Mouse (Mus musculus): Measurements from ENCODE around the gene Ankrd23. TPM values are rescaled to one million over a fixed set of nuclear protein-coding genes. Genes with fewer than 3 reads are reported as not detected.
A peak's percentile ranks its signal among the peaks of the same experiment; 100 is the strongest.

Ankrd23 gene
- polyA plus RNA-seq, 1 experiment from 2014 or later = 13.6 TPM

GRCm38 (mm10) chr1:36524058-36524457, 12.6 kb downstream of the Ankrd23 start:
- Histone ChIP-seq H3K4me3 (ENCODE audit: low read depth, low read length) (no peak overlapping the region), H3K9ac (ENCODE audit: low read depth, low read length) (no peak overlapping the region), H3K27ac (ENCODE audit: low read depth, low read length) (no peak overlapping the region), H3K9me3 (replicated peaks; ENCODE audit: control insufficient read depth, low read length) (no peaks in the 10 kb centered on the region), H3K36me3 (ENCODE audit: control insufficient read depth, insufficient read depth, low read length) (peaks cover 26% of the 10 kb centered on the region), H3K4me1 (ENCODE audit: control insufficient read depth, insufficient read depth, low read length) (no peaks in the 10 kb centered on the region), H3K27me3 (ENCODE audit: control insufficient read depth, insufficient read depth, low read length) (no peaks in the 10 kb centered on the region), H3K4me2 (no peak overlapping the region)
- no peak for ATAC-seq (replicated peaks; ENCODE audit: insufficient number of reproducible peaks, low FRiP score, low TSS enrichment)
- 77% methylated on average over 5 of the region's 5 CpGs for WGBS (ENCODE audit: insufficient replicate concordance)

- no peak overlapping the region; the same call in 1 of the 2 replicates for H3K27ac ChIP-seq (ENCODE audit: low read depth, low read length)
- 79% methylated on average over 9 of the region's 9 CpGs for WGBS (ENCODE audit: insufficient replicate concordance)
- no peaks in the 10 kb centered on the region for H3K9me3 ChIP-seq (replicated peaks; ENCODE audit: control insufficient read depth, low read length)
- peaks cover 28% of the 10 kb centered on the region for H3K36me3 ChIP-seq (ENCODE audit: control insufficient read depth, insufficient read depth, low read length)
- H3K27me3 ChIP-seq (ENCODE audit: control insufficient read depth, insufficient read depth, low read length) = no peaks in the 10 kb centered on the region
- H3K4me2 ChIP-seq = no peak overlapping the region
- no peak overlapping the region for H3K9ac ChIP-seq (ENCODE audit: low read depth, low read length)
- H3K4me3 ChIP-seq (ENCODE audit: low read depth, low read length) = no peak overlapping the region
- no peaks in the 10 kb centered on the region for H3K4me1 ChIP-seq (ENCODE audit: control insufficient read depth, insufficient read depth, low read length)
- no peak; the same call in 1 of the 2 replicates for ATAC-seq (replicated peaks; ENCODE audit: insufficient number of reproducible peaks, low FRiP score, low TSS enrichment)
Measured at GRCm38 (mm10) chr1:36523332-36524013, 13.2 kb downstream of the Ankrd23 start.

GRCm38 (mm10) chr1:36522210-36522609, 14.5 kb downstream of the Ankrd23 start:
- Histone ChIP-seq H3K9ac (ENCODE audit: low read depth, low read length) (no peak overlapping the region), H3K27me3 (ENCODE audit: control insufficient read depth, insufficient read depth, low read length) (no peaks in the 10 kb centered on the region), H3K9me3 (replicated peaks; ENCODE audit: control insufficient read depth, low read length) (no peaks in the 10 kb centered on the region), H3K4me3 (ENCODE audit: low read depth, low read length) (no peak overlapping the region), H3K4me2 (no peak overlapping the region), H3K27ac (ENCODE audit: low read depth, low read length) (no peak overlapping the region), H3K36me3 (ENCODE audit: control insufficient read depth, insufficient read depth, low read length) (peaks cover 28% of the 10 kb centered on the region), H3K4me1 (ENCODE audit: control insufficient read depth, insufficient read depth, low read length) (peaks cover 3% of the 10 kb centered on the region; the same call in 1 of the 2 replicates)
- ATAC-seq (replicated peaks; ENCODE audit: insufficient number of reproducible peaks, low FRiP score, low TSS enrichment) = no peak
- WGBS (ENCODE audit: insufficient replicate concordance) = 91% methylated on average over 7 of the region's 7 CpGs

GRCm38 (mm10) chr1:36519626-36520025, 17.1 kb downstream of the Ankrd23 start:
- H3K4me3 ChIP-seq (ENCODE audit: low read depth, low read length) = no peak overlapping the region
- ATAC-seq (replicated peaks; ENCODE audit: insufficient number of reproducible peaks, low FRiP score, low TSS enrichment) = no peak
- no peak overlapping the region for H3K4me2 ChIP-seq
- WGBS (ENCODE audit: insufficient replicate concordance) = 74% methylated on average over 11 of the region's 11 CpGs
- H3K9ac ChIP-seq (ENCODE audit: low read depth, low read length) = no peak overlapping the region
- no peaks in the 10 kb centered on the region for H3K9me3 ChIP-seq (replicated peaks; ENCODE audit: control insufficient read depth, low read length)
- no peak overlapping the region for H3K27ac ChIP-seq (ENCODE audit: low read depth, low read length)
- peaks cover 6% of the 10 kb centered on the region for H3K4me1 ChIP-seq (ENCODE audit: control insufficient read depth, insufficient read depth, low read length)
- peaks cover 22% of the 10 kb centered on the region for H3K36me3 ChIP-seq (ENCODE audit: control insufficient read depth, insufficient read depth, low read length)
- H3K27me3 ChIP-seq (ENCODE audit: control insufficient read depth, insufficient read depth, low read length) = no peaks in the 10 kb centered on the region

- H3K27ac ChIP-seq (ENCODE audit: low read depth, low read length) = no peak overlapping the region
- no peaks in the 10 kb centered on the region for H3K9me3 ChIP-seq (replicated peaks; ENCODE audit: control insufficient read depth, low read length)
- H3K36me3 ChIP-seq (ENCODE audit: control insufficient read depth, insufficient read depth, low read length) = peaks cover 18% of the 10 kb centered on the region
- WGBS (ENCODE audit: insufficient replicate concordance) = 88% methylated on average over 3 of the region's 3 CpGs
- peaks cover 9% of the 10 kb centered on the region for H3K4me1 ChIP-seq (ENCODE audit: control insufficient read depth, insufficient read depth, low read length)
- no peak overlapping the region for H3K4me2 ChIP-seq
- H3K9ac ChIP-seq (ENCODE audit: low read depth, low read length) = no peak overlapping the region
- no peak overlapping the region for H3K4me3 ChIP-seq (ENCODE audit: low read depth, low read length)
- ATAC-seq (replicated peaks; ENCODE audit: insufficient number of reproducible peaks, low FRiP score, low TSS enrichment) = no peak
- no peaks in the 10 kb centered on the region for H3K27me3 ChIP-seq (ENCODE audit: control insufficient read depth, insufficient read depth, low read length)
Measured at GRCm38 (mm10) chr1:36518259-36518658, 18.4 kb downstream of the Ankrd23 start.

- H3K9ac ChIP-seq (ENCODE audit: low read depth, low read length) = no peak overlapping the region
- H3K36me3 ChIP-seq (ENCODE audit: control insufficient read depth, insufficient read depth, low read length) = no peaks in the 10 kb centered on the region
- 47% methylated on average over 2 of the region's 2 CpGs for whole genome bisulfite sequencing (ENCODE audit: insufficient replicate concordance)
- H3K4me3 ChIP-seq (ENCODE audit: low read depth, low read length) = peak overlapping the region; percentile 98
- peak overlapping the region; percentile 97 for H3K4me2 ChIP-seq
- no peak overlapping the region for H3K27ac ChIP-seq (ENCODE audit: low read depth, low read length)
- no peaks in the 10 kb centered on the region for H3K27me3 ChIP-seq (ENCODE audit: control insufficient read depth, insufficient read depth, low read length)
- peaks cover 13% of the 10 kb centered on the region for H3K4me1 ChIP-seq (ENCODE audit: control insufficient read depth, insufficient read depth, low read length)
- ATAC-seq (replicated peaks; ENCODE audit: insufficient number of reproducible peaks, low FRiP score, low TSS enrichment) = no peak
- H3K9me3 ChIP-seq (replicated peaks; ENCODE audit: control insufficient read depth, low read length) = no peaks in the 10 kb centered on the region
Measured at GRCm38 (mm10) chr1:36513718-36514117, 23.0 kb downstream of the Ankrd23 start.

- Histone ChIP-seq H3K9ac (ENCODE audit: low read depth, low read length) (peak overlapping the region; percentile 90; the same call in 1 of the 2 replicates), H3K9me3 (replicated peaks; ENCODE audit: control insufficient read depth, low read length) (no peaks in the 10 kb centered on the region), H3K27me3 (ENCODE audit: control insufficient read depth, insufficient read depth, low read length) (no peaks in the 10 kb centered on the region), H3K4me2 (peak overlapping the region; percentile 97), H3K4me1 (ENCODE audit: control insufficient read depth, insufficient read depth, low read length) (peaks cover 12% of the 10 kb centered on the region), H3K27ac (ENCODE audit: low read depth, low read length) (no peak overlapping the region), H3K4me3 (ENCODE audit: low read depth, low read length) (peak overlapping the region; percentile 98), H3K36me3 (ENCODE audit: control insufficient read depth, insufficient read depth, low read length) (no peaks in the 10 kb centered on the region)
- no peak for ATAC-seq (replicated peaks; ENCODE audit: insufficient number of reproducible peaks, low FRiP score, low TSS enrichment)
- WGBS (ENCODE audit: insufficient replicate concordance) = 15% methylated on average over 1 of the region's 1 CpGs
Measured at GRCm38 (mm10) chr1:36513310-36513709, 23.4 kb downstream of the Ankrd23 start.

GRCm38 (mm10) chr1:36512966-36513280, 23.8 kb downstream of the Ankrd23 start:
- WGBS (ENCODE audit: insufficient replicate concordance) = under 1% methylated on average over 16 of the region's 16 CpGs
- peak overlapping the region; percentile 99 for H3K27ac ChIP-seq (ENCODE audit: low read depth, low read length)
- ATAC-seq (replicated peaks; ENCODE audit: insufficient number of reproducible peaks, low FRiP score, low TSS enrichment) = no peak
- peak overlapping the region; percentile 90 for H3K9ac ChIP-seq (ENCODE audit: low read depth, low read length)
- H3K9me3 ChIP-seq (replicated peaks; ENCODE audit: control insufficient read depth, low read length) = no peaks in the 10 kb centered on the region
- peak overlapping the region; percentile 97 for H3K4me2 ChIP-seq
- H3K4me3 ChIP-seq (ENCODE audit: low read depth, low read length) = peak overlapping the region; percentile 98
- no peaks in the 10 kb centered on the region for H3K36me3 ChIP-seq (ENCODE audit: control insufficient read depth, insufficient read depth, low read length)
- H3K4me1 ChIP-seq (ENCODE audit: control insufficient read depth, insufficient read depth, low read length) = peaks cover 10% of the 10 kb centered on the region
- H3K27me3 ChIP-seq (ENCODE audit: control insufficient read depth, insufficient read depth, low read length) = no peaks in the 10 kb centered on the region

All from heart, embryonic 11.5 days (tissue).